Mouse (Mus musculus) embryo, embryonic 11 days (tissue): ENCODE measurements around the gene Izumo1.

Source experiments
- DNase-seq: peaks from one replicate; pipeline ENCODE4 v3.0.0-alpha.2; 2015

The Izumo1 gene

GRCm38 (mm10) chr7:45619592-45619991 lies 2.0 kb upstream of the Izumo1 start:
- DNase-seq, result no peak

- DNase-seq, result no peak
Observed at GRCm38 (mm10) chr7:45623507-45623906, 1.9 kb downstream of the Izumo1 start.

GRCm38 (mm10) chr7:45624718-45625117 lies 3.1 kb downstream of the Izumo1 start:
- DNase-seq, result no peak

- no peak for DNase-seq
Observed at GRCm38 (mm10) chr7:45625481-45625880, 3.9 kb downstream of the Izumo1 start.

- no peak for DNase-seq
Observed at GRCm38 (mm10) chr7:45626571-45627076, 5.0 kb downstream of the Izumo1 start.

GRCm38 (mm10) chr7:45627261-45627660 lies 5.7 kb downstream of the Izumo1 start, which contains the start of gene Rasip1:
TSS of gene Rasip1 (plus strand) at chr7:45627488.
- DNase-seq, result no peak

GRCm38 (mm10) chr7:45628364-45629294 lies 7.0 kb downstream of the Izumo1 start:
- peak; percentile 95 for DNase-seq

- no peak for DNase-seq
Observed at GRCm38 (mm10) chr7:45630064-45630907, 8.7 kb downstream of the Izumo1 start.

- DNase-seq, result peak; percentile 71
Observed at GRCm38 (mm10) chr7:45632499-45632898, 10.9 kb downstream of the Izumo1 start.

GRCm38 (mm10) chr7:45634946-45635681 lies 13.5 kb downstream of the Izumo1 start:
- DNase-seq, result no peak

- DNase-seq, result no peak
Observed at GRCm38 (mm10) chr7:45635711-45636688, 14.4 kb downstream of the Izumo1 start.

- DNase-seq, result no peak
Observed at GRCm38 (mm10) chr7:45637710-45638109, 16.1 kb downstream of the Izumo1 start.

GRCm38 (mm10) chr7:45638623-45639401 lies 17.2 kb downstream of the Izumo1 start:
- peak; percentile 98 for DNase-seq

- peak; percentile 34 for DNase-seq
Observed at GRCm38 (mm10) chr7:45639561-45640027, 18.0 kb downstream of the Izumo1 start, which contains the start of gene Mamstr. TSS of gene Mamstr (plus strand) at chr7:45639977.

GRCm38 (mm10) chr7:45640191-45640957 lies 18.8 kb downstream of the Izumo1 start:
- no peak for DNase-seq

- no peak for DNase-seq
Observed at GRCm38 (mm10) chr7:45641391-45642040, 19.9 kb downstream of the Izumo1 start.

GRCm38 (mm10) chr7:45642083-45642482 lies 20.5 kb downstream of the Izumo1 start:
- no peak for DNase-seq

GRCm38 (mm10) chr7:45642503-45643255 lies 21.1 kb downstream of the Izumo1 start:
- no peak for DNase-seq
